Mouse (Mus musculus): Measurements from ENCODE around the gene Nmral1.
"Not testable (repeated sequence)": the region's sequence is repeated elsewhere in the genome, so short reads cannot be mapped to it uniquely, and the experiment has no call there.

Nmral1 gene

DNA sequence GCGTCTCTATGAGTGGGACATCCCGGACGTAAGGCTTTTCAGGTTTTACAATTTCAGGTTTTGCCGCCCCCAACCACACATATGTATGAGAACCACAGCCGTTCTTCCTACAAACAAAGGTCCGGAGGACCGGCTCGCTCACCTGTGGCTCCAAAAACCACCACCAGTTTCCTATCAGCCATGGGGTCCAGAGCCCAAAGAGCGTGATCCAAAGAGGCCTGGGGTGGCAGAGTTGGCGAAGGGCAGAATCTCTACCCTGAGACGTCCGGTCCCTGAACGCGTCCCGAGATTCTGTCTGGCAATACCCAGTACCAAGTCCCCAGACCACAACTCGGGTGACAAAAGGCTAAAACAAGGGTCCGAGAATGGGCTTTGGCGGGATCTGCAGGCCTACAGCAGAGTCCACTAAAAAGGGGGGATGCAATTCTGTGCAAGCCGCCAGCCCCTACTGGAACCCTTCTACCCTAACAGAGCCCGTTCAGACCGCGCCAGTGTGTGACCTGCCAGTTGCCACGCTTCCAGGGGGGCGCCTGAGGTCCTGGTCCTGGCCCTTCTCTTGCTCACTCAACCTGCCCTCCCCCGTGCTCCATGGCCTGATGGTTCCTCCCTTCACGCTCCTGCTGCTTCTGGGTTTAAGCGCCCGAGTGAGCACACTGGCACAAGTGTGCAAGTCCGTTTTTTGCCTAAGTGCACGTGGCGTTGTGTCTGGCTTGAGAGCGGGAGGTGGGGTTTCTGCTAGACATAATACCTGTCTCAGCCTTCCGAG, at the start of gene Nmral1:
Nmral1 (minus strand) TSS at position 604 of the 766 bp plus-strand sequence.
- peak; percentile 69 for DNase-seq (ENCODE audit: extremely low spot score, low read depth, low spot score)

DNA sequence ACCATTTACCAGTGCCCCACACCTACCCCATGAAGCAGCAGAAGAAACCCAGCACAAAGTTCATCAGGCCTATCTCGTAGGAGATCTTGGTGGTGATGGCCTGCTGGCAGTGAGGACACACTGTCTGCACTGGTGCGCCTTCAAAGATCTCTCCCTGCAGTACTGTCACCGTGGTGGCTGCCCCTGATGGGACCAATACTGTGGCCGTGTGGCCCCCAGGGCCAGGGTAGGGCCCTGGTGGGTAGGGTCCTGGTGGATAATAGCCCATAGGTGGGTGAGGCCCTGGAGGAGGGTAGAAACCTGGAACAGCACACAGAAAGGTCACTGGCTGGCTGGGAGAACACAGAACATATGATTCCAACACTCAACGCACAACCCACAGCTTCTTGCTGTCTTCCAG, 49.6 kb upstream of the Nmral1 start:
- no peak for DNase-seq (ENCODE audit: extremely low spot score, low read depth, low spot score)

DNA sequence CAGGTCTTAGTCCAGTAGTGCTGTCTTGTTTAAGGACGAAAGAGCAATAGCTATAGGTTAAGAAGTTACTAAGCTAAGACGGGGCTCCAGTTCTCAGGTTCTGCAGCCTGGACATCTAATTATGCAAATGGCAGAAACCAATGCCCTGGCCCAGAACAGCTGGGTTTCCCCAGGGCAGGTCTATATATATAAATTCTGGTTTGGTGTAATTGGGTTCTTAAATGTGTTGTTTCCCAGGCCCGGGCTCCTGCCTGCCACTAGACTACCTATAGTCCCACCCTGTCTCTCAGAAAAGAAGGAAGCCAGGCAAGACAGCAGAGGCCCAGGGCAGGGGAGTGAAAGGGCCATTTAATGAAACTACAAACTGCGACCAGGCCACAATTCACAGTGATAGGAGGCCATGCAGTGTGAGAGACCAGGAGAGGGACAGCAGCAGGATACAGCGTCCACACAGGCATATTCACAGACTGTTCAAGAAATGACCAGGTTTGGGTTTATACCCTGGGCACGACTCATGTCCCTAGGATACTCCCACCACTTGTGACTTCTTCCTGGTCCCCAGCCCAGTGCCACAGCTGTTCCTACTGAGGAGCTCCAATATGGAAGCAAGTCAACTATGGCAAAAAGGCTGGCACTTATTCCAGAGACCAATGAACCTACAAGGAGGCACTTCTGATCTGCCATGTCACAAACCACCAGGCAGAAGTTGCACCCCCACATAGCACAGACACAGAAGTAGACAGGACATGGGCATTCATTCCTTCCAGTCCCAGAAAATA, 48.0 kb upstream of the Nmral1 start:
- no peak for DNase-seq (ENCODE audit: extremely low spot score, low read depth, low spot score)

DNA sequence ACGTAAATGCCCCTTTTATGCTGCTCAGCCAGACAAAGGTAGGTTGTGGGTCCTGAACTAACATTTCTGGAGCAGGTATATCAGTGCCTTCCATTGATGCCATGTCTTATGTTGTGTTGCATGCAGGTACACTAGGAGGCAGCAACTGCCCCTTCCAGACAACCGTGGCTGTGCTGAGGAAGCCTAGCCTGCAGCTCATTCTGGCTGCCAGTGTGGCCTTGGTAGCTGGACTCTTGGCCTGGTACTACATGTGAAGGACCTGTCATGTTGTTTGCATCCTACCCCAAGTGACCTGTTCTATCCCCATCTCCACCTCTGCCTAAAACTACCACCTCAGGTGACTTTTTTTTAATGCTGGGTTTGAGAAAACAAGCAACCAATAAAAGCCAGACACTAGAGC, 46.7 kb upstream of the Nmral1 start:
- DNase-seq (ENCODE audit: extremely low spot score, low read depth, low spot score), result no peak

DNA sequence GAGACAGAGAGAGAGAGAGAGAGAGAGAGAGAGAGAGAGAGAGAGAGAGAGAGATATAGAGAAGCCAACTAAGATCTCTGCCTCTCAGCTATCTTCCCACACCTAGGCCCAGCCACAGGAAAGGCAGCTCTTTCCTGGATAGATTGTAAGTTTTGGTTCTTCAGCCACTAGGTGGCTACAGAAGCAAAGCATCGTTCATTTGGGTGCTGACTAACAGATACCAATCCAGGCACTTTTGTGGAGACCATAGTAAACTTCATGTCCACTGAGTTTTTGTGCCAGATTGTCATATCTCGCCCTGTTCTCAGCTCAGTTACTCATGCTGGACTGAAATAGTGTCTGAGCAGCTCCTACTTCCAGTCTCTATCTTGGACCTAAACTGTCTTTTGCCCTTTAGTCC, 44.1 kb upstream of the Nmral1 start:
- DNase-seq (ENCODE audit: extremely low spot score, low read depth, low spot score), result no peak

DNA sequence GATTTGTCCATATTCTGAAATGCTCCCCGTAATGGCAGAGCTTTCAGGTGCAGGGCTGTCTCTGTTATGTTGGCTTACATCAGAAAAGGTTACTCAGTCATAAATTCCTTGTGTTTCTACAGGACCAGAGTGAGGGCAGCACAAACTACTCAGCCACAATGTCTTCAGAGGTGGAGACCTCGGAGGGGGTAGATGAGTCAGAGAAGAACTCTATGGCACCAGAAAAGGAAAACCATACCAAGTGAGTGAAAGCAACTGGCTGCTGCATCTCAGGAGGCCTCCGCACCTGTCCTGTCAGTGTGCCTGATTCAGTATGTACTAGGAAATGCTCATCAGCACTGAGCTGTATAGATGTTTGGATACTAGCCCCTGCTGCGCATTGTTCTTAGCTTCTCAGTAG, 43.3 kb upstream of the Nmral1 start:
- DNase-seq (ENCODE audit: extremely low spot score, low read depth, low spot score), result no peak

DNA sequence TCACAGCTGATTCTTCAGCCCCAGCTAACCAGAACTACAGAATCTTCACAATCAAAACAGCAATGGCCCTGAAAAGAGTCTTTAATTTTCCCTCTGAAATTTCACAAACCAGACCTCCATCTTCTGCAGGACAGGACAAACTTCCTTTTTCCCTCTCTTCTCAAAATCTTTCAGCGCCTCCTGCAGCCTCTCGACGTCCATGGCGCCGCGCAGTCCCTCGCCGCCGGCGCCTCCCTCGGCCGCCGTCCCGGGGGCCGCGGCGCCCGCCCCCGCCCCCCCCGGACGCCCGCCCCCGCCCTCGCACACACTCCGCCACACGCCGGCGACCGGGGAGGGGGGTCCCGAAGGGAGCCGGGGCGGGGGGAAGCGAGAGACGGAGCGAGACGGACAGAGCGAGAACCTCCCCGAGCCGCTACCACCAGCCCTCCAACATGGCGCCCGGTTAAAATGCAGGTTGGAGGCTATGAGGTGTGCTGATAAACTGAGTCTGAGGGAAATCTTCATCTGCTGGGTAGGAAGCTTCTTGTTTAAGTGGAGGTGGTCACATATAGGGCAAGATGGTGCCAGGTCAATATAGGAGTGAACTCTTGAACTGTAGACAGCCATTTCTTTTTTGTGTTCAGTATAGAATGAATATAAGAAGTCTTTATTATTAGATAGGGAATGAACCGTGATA, 37.6 kb upstream of the Nmral1 start:
- not testable (repeated sequence) for DNase-seq (ENCODE audit: extremely low spot score, low read depth, low spot score)

DNA sequence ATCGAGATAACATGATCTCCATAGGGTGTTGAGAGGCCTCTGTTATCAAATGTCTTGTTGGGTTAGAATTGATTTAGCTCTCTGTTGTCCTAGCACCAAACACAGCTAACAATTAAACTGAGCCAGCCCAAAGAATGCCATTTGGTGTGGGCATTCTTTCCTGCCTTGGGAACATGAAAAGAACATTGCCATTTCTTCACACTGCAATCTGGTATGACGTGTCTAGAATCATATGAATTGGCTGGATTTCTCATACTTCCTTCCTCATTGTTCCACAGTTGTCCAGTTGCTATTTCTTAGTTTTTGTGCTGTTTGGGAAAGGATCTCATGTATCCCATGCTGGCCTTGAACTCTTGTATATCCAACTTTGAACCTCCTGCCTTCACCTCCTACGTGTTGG, 34.9 kb upstream of the Nmral1 start:
- DNase-seq (ENCODE audit: extremely low spot score, low read depth, low spot score), result no peak

DNA sequence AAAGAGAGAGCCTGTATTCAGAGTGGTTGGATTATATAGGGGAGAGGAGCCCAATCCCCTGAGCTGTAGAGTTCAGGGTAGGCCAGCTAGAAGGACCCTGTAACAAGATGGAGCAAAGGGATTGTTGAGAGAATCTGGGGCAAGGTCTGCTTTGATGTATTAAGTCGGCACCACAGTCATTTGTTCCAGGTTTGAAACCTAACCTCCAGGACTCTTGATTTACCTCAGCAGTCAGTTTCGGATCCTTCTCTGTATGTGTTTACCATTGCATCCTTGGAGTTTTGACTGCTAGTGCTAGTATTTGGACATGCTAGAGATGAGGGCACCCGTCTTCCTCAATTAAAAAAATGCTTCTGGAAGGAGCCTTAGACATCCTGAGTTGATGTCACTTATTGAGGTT, 33.0 kb upstream of the Nmral1 start:
- no peak for DNase-seq (ENCODE audit: extremely low spot score, low read depth, low spot score)

DNA sequence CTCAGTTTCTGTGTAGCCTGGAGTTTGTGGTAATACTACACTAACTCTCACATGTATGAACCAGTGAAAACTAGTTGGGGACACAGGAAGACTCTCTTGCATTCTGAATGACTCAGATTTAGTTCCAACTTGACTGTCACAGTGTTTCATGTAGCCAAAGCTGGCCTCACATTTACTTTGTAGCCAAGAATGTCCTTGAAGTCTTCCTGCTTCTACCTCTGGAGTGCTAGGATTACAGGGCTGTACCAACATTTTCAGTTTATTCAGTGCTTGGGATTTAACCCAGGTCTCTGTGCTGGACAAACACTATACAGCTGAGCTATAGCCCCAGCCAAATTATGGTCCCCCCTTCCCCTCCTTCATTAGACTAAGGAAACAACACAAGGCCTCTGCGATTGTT, 23.0 kb upstream of the Nmral1 start:
- no peak for DNase-seq (ENCODE audit: extremely low spot score, low read depth, low spot score)

DNA sequence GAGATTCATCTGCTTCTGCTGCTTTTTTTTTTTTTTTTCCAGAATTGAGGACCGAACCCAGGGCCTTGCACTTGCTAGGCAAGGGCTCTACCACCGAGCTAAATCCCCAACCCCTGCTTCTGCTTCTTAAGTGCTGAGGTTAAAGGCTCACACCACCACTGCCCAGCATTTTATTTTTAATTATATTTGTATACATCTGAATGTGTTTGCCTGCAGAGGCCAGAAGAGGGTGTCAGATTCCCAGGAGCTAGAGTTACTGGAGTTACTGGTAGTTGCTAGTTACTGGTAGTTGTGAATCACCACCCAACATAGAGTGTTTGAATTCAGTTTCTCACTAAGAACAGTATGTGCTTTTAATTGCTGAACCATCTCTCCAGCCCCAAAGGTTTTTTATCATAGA, 20.8 kb upstream of the Nmral1 start:
- no peak for DNase-seq (ENCODE audit: extremely low spot score, low read depth, low spot score)

DNA sequence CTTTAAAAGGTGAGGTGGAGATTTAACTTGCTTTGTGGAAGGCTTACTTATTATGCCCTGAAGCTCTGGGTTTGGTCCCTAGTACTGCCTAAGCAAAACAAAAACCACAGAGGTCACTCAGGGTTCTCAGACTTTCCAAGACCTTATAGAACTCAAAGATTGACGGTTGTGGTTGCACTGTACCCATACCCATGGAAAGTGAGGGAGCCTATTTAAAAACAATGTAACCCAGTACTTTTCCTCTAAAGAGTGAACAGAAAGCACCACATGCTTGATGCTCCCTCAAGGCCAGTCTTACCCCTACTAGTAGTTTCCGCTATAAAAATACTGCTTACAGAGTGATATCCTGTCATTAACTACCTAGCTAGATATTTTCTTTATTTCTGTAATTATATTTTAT, 17.1 kb upstream of the Nmral1 start:
- DNase-seq (ENCODE audit: extremely low spot score, low read depth, low spot score), result no peak

DNA sequence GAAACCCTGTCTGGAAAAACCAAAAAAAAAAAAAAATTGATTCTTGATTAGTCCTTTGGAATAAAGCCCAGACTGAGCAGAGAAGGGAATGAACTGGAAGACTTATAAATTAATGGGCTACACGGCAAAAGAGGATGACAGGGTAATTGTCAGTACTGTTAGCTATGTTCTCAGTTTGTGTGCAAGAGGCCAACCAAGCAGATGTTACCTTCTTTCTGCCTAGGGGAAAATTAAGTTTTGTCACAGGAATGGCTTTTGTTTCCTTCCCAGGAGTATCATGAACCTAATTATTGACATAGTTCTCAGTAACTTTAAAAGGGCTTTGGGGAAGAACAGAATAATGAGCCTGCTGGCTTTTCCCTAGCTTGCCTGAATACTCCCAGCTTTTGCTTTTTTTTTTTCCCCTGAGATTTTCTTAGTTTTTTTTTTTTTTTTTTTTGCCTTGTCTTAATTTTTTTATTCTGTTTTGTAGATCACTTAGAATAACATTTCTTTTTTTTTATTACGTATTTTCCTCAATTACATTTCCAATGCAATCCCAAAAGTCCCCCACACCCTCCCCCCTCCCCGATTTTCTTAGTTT, 11.7 kb upstream of the Nmral1 start:
- no peak for DNase-seq (ENCODE audit: extremely low spot score, low read depth, low spot score)

DNA sequence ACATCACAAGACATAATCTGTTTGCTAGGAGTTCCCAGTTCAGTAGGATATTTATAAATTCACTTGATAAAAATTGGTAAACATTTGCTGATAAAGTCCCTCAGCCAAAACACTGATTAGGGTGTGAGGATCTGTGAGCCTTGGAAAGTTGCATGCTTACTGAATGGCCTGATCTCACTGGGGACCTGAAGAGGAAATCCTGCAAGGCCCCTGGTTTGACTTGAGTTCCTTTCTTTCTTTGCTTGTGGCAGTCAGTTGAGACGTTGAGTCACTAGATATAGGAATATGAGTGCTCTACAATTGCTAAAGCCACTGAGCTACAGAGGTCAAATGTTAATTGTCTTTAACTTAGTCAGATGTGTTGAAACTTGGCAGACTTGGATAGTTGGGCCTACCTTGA, 8.8 kb upstream of the Nmral1 start:
- DNase-seq (ENCODE audit: extremely low spot score, low read depth, low spot score), result no peak

DNA sequence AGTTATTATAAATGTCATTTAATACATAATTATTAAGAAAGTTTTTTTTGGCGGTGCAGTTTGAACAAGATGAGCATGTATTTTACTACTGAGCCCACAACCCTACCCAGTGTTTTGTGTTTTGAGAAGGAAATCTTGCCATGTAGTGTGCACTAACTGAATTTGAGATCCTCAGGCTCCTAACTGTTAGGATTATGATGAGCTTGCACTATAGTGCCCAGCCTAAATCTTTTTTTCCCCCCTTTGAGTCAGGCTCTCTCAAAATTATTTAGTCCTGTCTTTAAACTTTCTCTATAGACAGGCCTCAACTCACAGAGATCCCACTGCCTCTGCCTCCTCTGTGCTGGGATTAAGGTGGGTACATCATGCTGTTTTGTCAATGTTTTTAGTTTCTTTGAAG, 8.4 kb upstream of the Nmral1 start:
- no peak for DNase-seq (ENCODE audit: extremely low spot score, low read depth, low spot score)

DNA sequence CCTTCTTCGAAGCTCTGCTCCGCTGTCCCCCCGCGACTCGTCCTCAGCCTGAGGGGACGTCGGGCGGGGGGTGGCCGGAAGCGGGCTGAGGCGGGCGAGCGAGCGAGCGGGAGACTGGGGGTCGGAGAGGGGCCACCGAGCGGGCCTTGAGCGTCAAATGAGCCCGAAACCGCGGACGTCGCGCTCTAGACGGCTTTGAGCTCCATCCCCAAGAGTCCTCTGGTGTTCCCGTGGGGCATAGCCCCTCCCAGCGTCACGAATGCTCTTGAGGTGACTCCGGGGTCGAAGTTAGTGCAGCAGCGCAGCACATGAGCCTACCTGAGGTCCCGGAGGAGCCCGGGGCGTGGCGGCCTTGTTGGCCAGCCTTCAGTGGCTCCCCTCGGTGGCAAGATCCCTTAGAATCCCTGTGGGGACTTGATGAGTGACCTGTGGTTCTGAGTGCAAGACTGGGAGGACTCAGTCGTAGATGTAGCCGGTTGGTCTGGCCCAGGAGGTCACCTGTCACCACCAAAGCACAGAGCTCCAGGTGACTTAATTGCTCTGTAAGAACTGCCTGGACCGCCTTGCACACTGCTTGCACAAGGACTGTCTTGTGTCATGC, 7.5 kb upstream of the Nmral1 start:
- DNase-seq (ENCODE audit: extremely low spot score, low read depth, low spot score), result no peak

DNA sequence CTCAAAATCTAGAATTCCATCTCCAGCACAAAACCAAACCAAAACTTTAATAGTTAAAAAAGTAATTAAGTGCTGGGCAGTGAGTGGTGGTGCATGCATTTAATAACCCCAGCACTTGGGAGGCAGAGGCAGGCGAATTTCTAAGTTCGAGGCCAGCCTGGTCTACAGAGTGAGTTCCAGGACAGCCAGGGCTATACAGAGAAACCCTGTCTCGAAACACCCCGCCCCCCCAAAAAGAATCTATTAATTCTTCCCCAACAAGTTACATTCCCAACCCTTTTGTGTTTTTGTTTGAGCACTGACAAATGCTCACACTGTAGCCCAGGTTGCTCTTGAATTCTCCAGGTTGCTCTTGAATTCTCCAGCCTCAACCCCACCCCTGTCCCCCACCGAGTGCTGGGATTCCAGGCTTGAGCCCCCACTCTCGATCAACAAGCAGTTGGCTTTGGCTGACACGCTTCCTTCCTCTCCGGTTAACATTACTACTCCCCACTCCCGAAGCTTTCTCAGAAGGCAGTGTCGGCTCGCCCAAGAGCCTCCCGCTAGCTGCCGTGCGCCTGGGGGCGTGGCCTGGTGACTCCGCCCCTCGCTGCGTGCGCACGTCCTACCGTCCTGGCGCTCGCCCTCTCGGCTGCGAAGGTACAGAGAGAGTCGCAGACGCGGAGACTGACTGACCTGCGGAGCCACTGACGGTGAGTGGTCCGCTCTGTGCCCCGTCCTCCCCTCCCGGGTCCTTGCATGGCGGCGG, 6.8 kb upstream of the Nmral1 start, which contains the start of gene Hmox2:
Hmox2 (plus strand) TSS at position 582 of the 748 bp plus-strand sequence.
- DNase-seq (ENCODE audit: extremely low spot score, low read depth, low spot score), result peak; percentile 68

DNA sequence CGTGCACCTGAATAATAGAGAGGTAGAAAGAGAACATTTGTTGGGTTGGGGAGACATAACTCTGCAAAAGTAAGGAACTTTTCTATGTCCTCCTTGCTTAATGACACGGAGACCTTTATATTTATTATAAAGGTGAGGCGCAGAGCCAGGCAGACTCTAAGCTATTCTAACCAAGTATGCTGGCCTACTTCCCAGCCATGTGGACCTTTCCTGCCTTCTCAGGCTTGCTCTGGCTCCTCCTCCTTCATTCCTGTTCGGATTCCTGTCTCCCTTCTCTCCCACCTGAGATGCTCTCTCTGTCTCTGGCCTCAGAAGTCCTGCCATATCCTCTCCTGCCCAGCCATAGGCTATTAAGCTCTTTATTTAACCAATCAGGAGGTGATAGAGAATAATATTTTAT, 6.1 kb upstream of the Nmral1 start:
- DNase-seq (ENCODE audit: extremely low spot score, low read depth, low spot score), result no peak

DNA sequence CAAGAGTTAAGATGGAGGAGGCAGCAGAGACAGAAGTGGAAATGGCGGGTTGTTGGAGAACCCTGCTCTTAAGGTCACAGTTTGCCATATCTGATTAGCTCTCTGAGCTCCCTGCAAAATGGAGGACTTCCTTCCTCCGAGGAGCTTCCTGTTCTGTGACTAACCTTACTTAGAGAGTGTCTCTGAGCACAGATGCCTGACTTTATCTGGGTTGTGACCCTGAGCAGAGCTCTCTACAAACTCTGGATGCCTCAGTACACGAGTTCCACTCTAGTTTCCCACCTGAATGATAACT, 3.7 kb upstream of the Nmral1 start:
- no peak for DNase-seq (ENCODE audit: extremely low spot score, low read depth, low spot score)

DNA sequence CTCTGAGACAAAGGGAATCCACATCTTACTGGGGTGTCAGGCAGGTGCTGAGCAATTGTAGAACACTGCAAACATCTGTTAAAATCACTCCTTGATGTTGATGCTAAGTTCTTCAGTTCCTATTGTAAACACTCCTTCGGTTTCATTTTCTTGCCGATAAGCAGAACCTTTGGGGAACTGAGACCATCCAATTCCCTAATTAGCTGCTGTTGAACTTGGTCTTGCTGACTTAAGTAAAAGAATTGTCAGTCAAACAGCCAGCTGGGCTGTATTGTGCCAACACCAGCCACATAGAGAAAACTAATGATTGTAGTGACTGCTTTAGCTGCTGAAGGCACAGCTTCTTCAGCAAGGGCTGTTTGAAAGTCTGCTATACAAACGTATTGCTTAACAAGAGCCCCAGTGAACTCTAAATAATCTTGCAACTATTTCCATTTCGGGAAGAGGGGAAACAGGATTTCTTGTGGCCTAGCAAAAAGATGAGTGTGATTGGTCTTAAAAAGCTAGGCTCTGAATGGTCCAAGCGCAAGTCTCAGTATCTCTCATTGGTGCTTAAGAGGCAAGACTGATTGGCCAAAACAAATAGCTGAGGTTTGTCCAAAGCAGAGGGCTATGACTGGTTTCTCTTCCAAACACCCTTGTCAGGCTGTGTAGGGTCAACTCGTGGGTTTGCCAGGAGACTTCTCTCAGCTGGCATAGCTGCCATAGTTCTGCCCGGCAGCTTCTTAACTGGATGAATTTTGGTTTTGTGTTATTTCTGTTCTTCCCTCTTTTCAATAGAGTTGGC, 3.2 kb upstream of the Nmral1 start:
- DNase-seq (ENCODE audit: extremely low spot score, low read depth, low spot score), result no peak

All from hindlimb bud, embryonic 11.5 days (tissue).